In genomic region chr4:59278410-59278809, GRCm38 (mm10) we compare ENCODE assay signal across 14 mouse cellular contexts.
DNase-seq lines count a peak whose midpoint lies in the region; ATAC-seq and TF ChIP-seq lines count a peak whose summit lies in the region.
"Had no signal": no experiment of that assay in that cellular context is flagged by ENCODE, and none has a peak within 500 bp of the region (broad histone marks: within the 10 kb centered on the region; RNA-seq: fewer than 3 reads in every experiment).

No protein-coding gene starts in this region.

- peak; percentile 22; the same call in 1 of the 2 replicates for TF ChIP-seq CTCF in bone marrow, adult 2 months (IDR thresholded peaks at IDR 0.05; ENCODE audit: control insufficient read depth, insufficient read depth, low read length)

- peak overlapping the region; percentile 21; the same call in 1 of the 2 replicates for H3K4me2 ChIP-seq in liver, embryonic 16.5 days (ENCODE audit: low read depth, low read length)
- H3K4me2 ChIP-seq in hindbrain, embryonic 13.5 days: no peak overlapping the region
- no peak overlapping the region for H3K4me2 ChIP-seq in kidney, embryonic 14.5 days (replicated peaks; ENCODE audit: low read depth, low read length)
- H3K4me2 ChIP-seq: embryonic facial prominence, embryonic 12.5 days; neural tube, embryonic 12.5 days had no signal

- no peak overlapping the region for H3K27ac ChIP-seq in bone marrow, adult 2 months (ENCODE audit: control insufficient read depth, insufficient read depth, low read depth, low read length, poor library complexity)
- no peak overlapping the region for H3K27ac ChIP-seq in liver, embryonic 16.5 days (ENCODE audit: low read length)
- H3K27ac ChIP-seq in hindbrain, embryonic 13.5 days: no peak overlapping the region
- H3K27ac ChIP-seq in kidney, embryonic 14.5 days (ENCODE audit: low read depth, low read length): no peak overlapping the region
- H3K27ac ChIP-seq: embryonic facial prominence, embryonic 12.5 days; neural tube, embryonic 12.5 days had no signal

- peaks cover 7% of the 10 kb centered on the region for H3K4me1 ChIP-seq in bone marrow, adult 2 months (ENCODE audit: control insufficient read depth, insufficient read depth, low read length)
- peaks cover 27% of the 10 kb centered on the region for H3K4me1 ChIP-seq in liver, embryonic 16.5 days (ENCODE audit: control insufficient read depth, low read depth, low read length)
- H3K4me1 ChIP-seq in hindbrain, embryonic 13.5 days (replicated peaks): no peaks in the 10 kb centered on the region
- no peaks in the 10 kb centered on the region for H3K4me1 ChIP-seq in kidney, embryonic 14.5 days (ENCODE audit: control insufficient read depth, insufficient read depth, low read length)
- H3K4me1 ChIP-seq: neural tube, embryonic 12.5 days had no signal

- DNase-seq in CD4-positive helper T cell, adult 2 months (ENCODE audit: low read depth, low spot score): peak; percentile 90
- peak; percentile 72 to 82 for DNase-seq in spleen, postnatal 4 days (ENCODE audit: low spot score in 2 of 2)
- no peak for DNase-seq in gastrocnemius, postnatal 4 days (ENCODE audit: low spot score in 2 of 2)
- DNase-seq in kidney, postnatal 25 days: no peak
- DNase-seq: kidney, postnatal 4 days; right cerebral cortex, postnatal 14 days had no signal

- H3K36me3 ChIP-seq in liver, embryonic 16.5 days (ENCODE audit: control insufficient read depth, insufficient read depth): no peaks in the 10 kb centered on the region
- H3K36me3 ChIP-seq in hindbrain, embryonic 13.5 days: no peaks in the 10 kb centered on the region
- H3K36me3 ChIP-seq in kidney, embryonic 14.5 days (ENCODE audit: control insufficient read depth, insufficient read depth, low read length): no peaks in the 10 kb centered on the region
- H3K36me3 ChIP-seq: embryonic facial prominence, embryonic 12.5 days; neural tube, embryonic 12.5 days had no signal

- no peak overlapping the region for H3K4me3 ChIP-seq in bone marrow, adult 2 months (replicated peaks; ENCODE audit: control insufficient read depth, low read depth, low read length)
- H3K4me3 ChIP-seq in liver, embryonic 16.5 days (ENCODE audit: low read depth, low read length): no peak overlapping the region
- no peak overlapping the region for H3K4me3 ChIP-seq in hindbrain, embryonic 13.5 days
- H3K4me3 ChIP-seq in kidney, embryonic 14.5 days (ENCODE audit: low read length): no peak overlapping the region
- H3K4me3 ChIP-seq: embryonic facial prominence, embryonic 12.5 days; megakaryocyte, embryonic 14.5 days; neural tube, embryonic 12.5 days had no signal

- TF ChIP-seq POLR2A in bone marrow, adult 2 months (IDR thresholded peaks at IDR 0.05; ENCODE audit: borderline replicate concordance, control insufficient read depth, low read depth, low read length): no peak

- H3K9me3 ChIP-seq in liver, embryonic 16.5 days (replicated peaks; ENCODE audit: control insufficient read depth, low read length): no peaks in the 10 kb centered on the region
- H3K9me3 ChIP-seq in hindbrain, embryonic 13.5 days: no peaks in the 10 kb centered on the region
- H3K9me3 ChIP-seq in kidney, embryonic 14.5 days (ENCODE audit: control insufficient read depth, low read length): no peaks in the 10 kb centered on the region
- H3K9me3 ChIP-seq: embryonic facial prominence, embryonic 12.5 days; megakaryocyte, embryonic 14.5 days; neural tube, embryonic 12.5 days had no signal

- 57% methylated on average over 7 of the region's 7 CpGs for WGBS in bone marrow, adult 2 months
- WGBS in liver, embryonic 16.5 days (ENCODE audit: insufficient replicate concordance): 30% methylated on average over 7 of the region's 7 CpGs
- WGBS in hindbrain, embryonic 13.5 days: 94% methylated on average over 7 of the region's 7 CpGs
- WGBS in kidney, embryonic 14.5 days: 93% methylated on average over 7 of the region's 7 CpGs

- no peak overlapping the region for H3K9ac ChIP-seq in liver, embryonic 16.5 days (ENCODE audit: low read depth, low read length)
- H3K9ac ChIP-seq in hindbrain, embryonic 13.5 days: no peak overlapping the region
- no peak overlapping the region for H3K9ac ChIP-seq in kidney, embryonic 14.5 days (ENCODE audit: low read depth, low read length)
- H3K9ac ChIP-seq: embryonic facial prominence, embryonic 12.5 days; neural tube, embryonic 12.5 days had no signal

- H3K27me3 ChIP-seq in liver, embryonic 16.5 days (ENCODE audit: control insufficient read depth, insufficient read depth, low read depth, low read length): no peaks in the 10 kb centered on the region
- no peaks in the 10 kb centered on the region for H3K27me3 ChIP-seq in hindbrain, embryonic 13.5 days
- H3K27me3 ChIP-seq in kidney, embryonic 14.5 days (ENCODE audit: control insufficient read depth, insufficient read depth, low read length): no peaks in the 10 kb centered on the region
- H3K27me3 ChIP-seq: embryonic facial prominence, embryonic 12.5 days; megakaryocyte, embryonic 14.5 days; neural tube, embryonic 12.5 days had no signal

- peak; percentile 65 for ATAC-seq in liver, embryonic 16.5 days (ENCODE audit: low read depth)
- no peak for ATAC-seq in hindbrain, embryonic 13.5 days (ENCODE audit: low FRiP score)
- ATAC-seq in kidney, embryonic 14.5 days (ENCODE audit: low FRiP score, low TSS enrichment): no peak
- ATAC-seq: hindbrain, embryonic 16.5 days had no signal

Comparison
In these comparisons a context has a peak if more than half of its experiments do, and no peak if none do; other contexts are left out.
1. DNase-seq: peak in CD4-positive helper T cell, adult 2 months (single experiment) and spleen, postnatal 4 days (2 of 2); none in gastrocnemius, postnatal 4 days (0 of 2) and kidney, postnatal 25 days (0 of 2).